In genomic region chr17:87796881-87797416, GRCm38 (mm10) we compare ENCODE assay signal across 8 mouse cellular contexts. TPM values are rescaled to one million over a fixed set of nuclear protein-coding genes. Genes with fewer than 3 reads are reported as not detected.
DNase-seq lines count a peak whose midpoint lies in the region; ATAC-seq and TF ChIP-seq lines count a peak whose summit lies in the region.

No protein-coding gene starts in this region.

- no peak for TF ChIP-seq POLR2A in kidney, adult 2 months (IDR thresholded peaks at IDR 0.05; ENCODE audit: low read depth, low read length)
- TF ChIP-seq POLR2A in brain, embryonic 14.5 days (IDR thresholded peaks at IDR 0.05; ENCODE audit: borderline replicate concordance, extremely low read depth, insufficient read depth, insufficient read length, poor library complexity, severe bottlenecking), result no peak

- H3K4me2 ChIP-seq in kidney, embryonic 15.5 days, result peak overlapping the region; percentile 88
- H3K4me2 ChIP-seq in liver, embryonic 12.5 days, result peak overlapping the region; percentile 71
- H3K4me2 ChIP-seq in stomach, embryonic 14.5 days (replicated peaks; ENCODE audit: low read depth, low read length), result peak overlapping the region; percentile 79

- DNase-seq in kidney, adult 2 months, result no peak
- peak; percentile 49 for DNase-seq in brain, embryonic 14.5 days (ENCODE audit: low read depth)
- DNase-seq in forebrain, embryonic 10.5 days (ENCODE audit: extremely low spot score, low spot score), result peak; percentile 20
- no peak for DNase-seq in spleen, adult 12 weeks (ENCODE audit: low spot score)
- DNase-seq in gastrocnemius, postnatal 25 days, result no peak

- H3K4me1 ChIP-seq in kidney, embryonic 15.5 days, result peaks cover 24% of the 10 kb centered on the region
- H3K4me1 ChIP-seq in kidney, adult 2 months (ENCODE audit: control insufficient read depth, insufficient read depth, low read length), result no peaks in the 10 kb centered on the region
- H3K4me1 ChIP-seq in forebrain, embryonic 10.5 days, result peaks cover 25% of the 10 kb centered on the region
- H3K4me1 ChIP-seq in liver, embryonic 12.5 days, result peaks cover 11% of the 10 kb centered on the region
- H3K4me1 ChIP-seq in stomach, embryonic 14.5 days (ENCODE audit: control insufficient read depth, insufficient read depth, low read length), result no peaks in the 10 kb centered on the region; the same call in 1 of the 2 replicates

- H3K4me3 ChIP-seq in kidney, embryonic 15.5 days (replicated peaks), result peak overlapping the region; percentile 48
- no peak overlapping the region for H3K4me3 ChIP-seq in kidney, adult 2 months (ENCODE audit: insufficient read depth, low read depth, low read length)
- peak overlapping the region; percentile 57 for H3K4me3 ChIP-seq in forebrain, embryonic 10.5 days
- H3K4me3 ChIP-seq in liver, embryonic 12.5 days, result peak overlapping the region; percentile 47
- H3K4me3 ChIP-seq in stomach, embryonic 14.5 days (ENCODE audit: low read depth, low read length), result peak overlapping the region; percentile 38

- ATAC-seq in kidney, embryonic 15.5 days (replicated peaks; ENCODE audit: low FRiP score), result peak; percentile 27
- ATAC-seq in liver, embryonic 12.5 days, result no peak
- ATAC-seq in stomach, embryonic 14.5 days (ENCODE audit: insufficient number of reproducible peaks, insufficient read depth, low FRiP score, low read depth), result no peak; the same call in 1 of the 2 replicates

- H3K27me3 ChIP-seq in kidney, embryonic 15.5 days, result peaks cover 87% of the 10 kb centered on the region
- peaks cover 2% of the 10 kb centered on the region; the same call in 1 of the 2 replicates for H3K27me3 ChIP-seq in kidney, adult 2 months (replicated peaks; ENCODE audit: control insufficient read depth, insufficient read depth, low read length)
- peaks cover 87% of the 10 kb centered on the region for H3K27me3 ChIP-seq in forebrain, embryonic 10.5 days (ENCODE audit: poor library complexity, severe bottlenecking)
- H3K27me3 ChIP-seq in liver, embryonic 12.5 days (replicated peaks), result peaks cover 75% of the 10 kb centered on the region
- peaks cover 55% of the 10 kb centered on the region for H3K27me3 ChIP-seq in stomach, embryonic 14.5 days (ENCODE audit: control insufficient read depth, insufficient read depth, low read length)

- H3K9ac ChIP-seq in kidney, embryonic 15.5 days, result no peak overlapping the region
- H3K9ac ChIP-seq in liver, embryonic 12.5 days, result no peak overlapping the region; the same call in 1 of the 2 replicates
- H3K9ac ChIP-seq in stomach, embryonic 14.5 days (replicated peaks; ENCODE audit: low read depth, low read length), result no peak overlapping the region

- H3K27ac ChIP-seq in kidney, embryonic 15.5 days, result no peak overlapping the region
- H3K27ac ChIP-seq in kidney, adult 2 months (ENCODE audit: insufficient read depth, low read depth, low read length), result no peak overlapping the region
- no peak overlapping the region for H3K27ac ChIP-seq in forebrain, embryonic 10.5 days
- H3K27ac ChIP-seq in liver, embryonic 12.5 days, result no peak overlapping the region
- H3K27ac ChIP-seq in stomach, embryonic 14.5 days (ENCODE audit: low read length), result no peak overlapping the region

- no peaks in the 10 kb centered on the region for H3K36me3 ChIP-seq in kidney, embryonic 15.5 days
- H3K36me3 ChIP-seq in kidney, adult 2 months (ENCODE audit: control insufficient read depth, insufficient read depth, low read length), result no peaks in the 10 kb centered on the region
- H3K36me3 ChIP-seq in forebrain, embryonic 10.5 days (replicated peaks), result no peaks in the 10 kb centered on the region
- H3K36me3 ChIP-seq in liver, embryonic 12.5 days, result no peaks in the 10 kb centered on the region
- H3K36me3 ChIP-seq in stomach, embryonic 14.5 days (ENCODE audit: control insufficient read depth, insufficient read depth, low read length), result no peaks in the 10 kb centered on the region

- WGBS in kidney, embryonic 15.5 days, result under 1% methylated on average over 72 of the region's 72 CpGs
- under 1% methylated on average over 72 of the region's 72 CpGs for WGBS in kidney, adult 2 months
- WGBS in forebrain, embryonic 10.5 days, result under 1% methylated on average over 72 of the region's 72 CpGs
- 6% methylated on average over 72 of the region's 72 CpGs for WGBS in liver, embryonic 12.5 days (ENCODE audit: insufficient replicate concordance)
- WGBS in stomach, embryonic 14.5 days, result under 1% methylated on average over 72 of the region's 72 CpGs

- H3K9me3 ChIP-seq in kidney, embryonic 15.5 days (replicated peaks), result no peaks in the 10 kb centered on the region
- H3K9me3 ChIP-seq in forebrain, embryonic 10.5 days, result no peaks in the 10 kb centered on the region
- no peaks in the 10 kb centered on the region for H3K9me3 ChIP-seq in liver, embryonic 12.5 days (replicated peaks)
- H3K9me3 ChIP-seq in stomach, embryonic 14.5 days (ENCODE audit: control insufficient read depth, low read depth, low read length), result no peaks in the 10 kb centered on the region

- no peak for TF ChIP-seq CTCF in kidney, adult 2 months (conservative IDR thresholded peaks at IDR 0.05; ENCODE audit: insufficient read depth, insufficient read length, low read depth, low read length)
- no peak for TF ChIP-seq CTCF in brain, embryonic 14.5 days (IDR thresholded peaks at IDR 0.05; ENCODE audit: borderline replicate concordance, extremely low read depth, insufficient read depth, insufficient read length)

RNA-seq across cellular contexts. Expression of gene Kcnk12, which starts 0.8 kb away (rescaled TPM):
- 0.08 TPM in 1 of 2 replicates, not detected in the other for polyA plus RNA-seq in kidney, embryonic 15.5 days (2015; fragmentation: Nextera tagmentation; extraction: Ambion mirVana)
- 0.07 TPM in 1 of 2 replicates, not detected in the other for polyA plus RNA-seq in kidney, adult 2 months (2012; rRNA removed)
- 1.4 and 2.1 TPM in 2 replicates for polyA plus RNA-seq in brain, embryonic 14.5 days (2012; rRNA removed)
- polyA plus RNA-seq in forebrain, embryonic 10.5 days (2016; fragmentation: Nextera tagmentation; extraction: Ambion mirVana), result 0.07 and 0.20 TPM in 2 replicates
- polyA plus RNA-seq in liver, embryonic 12.5 days (2016; fragmentation: Nextera tagmentation; extraction: Ambion mirVana), result 0.83 and 1.2 TPM in 2 replicates
- polyA plus RNA-seq in stomach, embryonic 14.5 days (2014; fragmentation: Nextera tagmentation; extraction: Ambion mirVana), result not detected in 2 replicates
- total RNA-seq in gastrocnemius, postnatal 25 days (2021), result not detected

Comparison
In these comparisons a context has a peak if more than half of its experiments do, and no peak if none do; other contexts are left out.
1. DNase-seq: peak in brain, embryonic 14.5 days (single experiment) and forebrain, embryonic 10.5 days (single experiment); none in kidney, adult 2 months (single experiment), spleen, adult 12 weeks (single experiment) and gastrocnemius, postnatal 25 days (single experiment).
2. Peak in every context shown above with its lines, with median percentiles within 50 percentile points of each other: H3K4me2 ChIP-seq.